Mouse (Mus musculus) midbrain, embryonic 15.5 days (tissue): ENCODE measurements around the gene Ephb1. TPM values are rescaled to one million over a fixed set of nuclear protein-coding genes. Genes with fewer than 3 reads are reported as not detected.

Experiments
- ATAC-seq: fragments of 200-750 bp; cut with Nextera tagmentation; replicated peaks from 2 replicates; pipeline ENCODE4 v1.8.0; 2017; ENCODE audit warnings: moderate TSS enrichment
- H3K27ac ChIP-seq: fragments of 300-500 bp; sonication (generic); 2 replicates; pipeline ENCODE4 v1.5.1; 2015; ENCODE audit warnings: mild to moderate bottlenecking, inconsistent platforms
- H3K27me3 ChIP-seq: fragments of 300-500 bp; sonication (generic); replicated peaks from 2 replicates; pipeline ENCODE4 v1.6.1; 2015; ENCODE audit warnings: inconsistent platforms
- H3K36me3 ChIP-seq: fragments of 300-500 bp; sonication (generic); replicated peaks from 2 replicates; pipeline ENCODE4 v1.6.1; 2015; ENCODE audit warnings: inconsistent platforms
- H3K4me1 ChIP-seq: fragments of 300-500 bp; sonication (generic); 2 replicates; pipeline ENCODE4 v1.6.1; 2015; ENCODE audit warnings: inconsistent platforms
- H3K4me2 ChIP-seq: fragments of 300-500 bp; sonication (generic); 2 replicates; pipeline ENCODE4 v1.6.1; 2015; ENCODE audit warnings: inconsistent platforms, mild to moderate bottlenecking, moderate library complexity
- H3K4me3 ChIP-seq: fragments of 300-500 bp; sonication (generic); 2 replicates; pipeline ENCODE4 v1.5.1; 2015; ENCODE audit warnings: mild to moderate bottlenecking, inconsistent platforms
- H3K9ac ChIP-seq: fragments of 300-500 bp; sonication (generic); 2 replicates; pipeline ENCODE4 v1.6.1; 2015; ENCODE audit warnings: mild to moderate bottlenecking, inconsistent platforms
- H3K9me3 ChIP-seq: fragments of 300-500 bp; sonication (generic); 2 replicates; pipeline ENCODE4 v1.6.1; 2016; ENCODE audit warnings: inconsistent platforms
- WGBS: fragments of 180-500 bp; shearing (Covaris S2); methylation state at CpG from one replicate; pipeline ENCODE4 v1.1.7; 2015; ENCODE audit warnings: mixed read lengths; 5-methylcytosine and 5-hydroxymethylcytosine counted together
- polyA plus RNA-seq: library from polyadenylated mRNA; unstranded; fragments of >200 nt; fragmentation: Nextera tagmentation; extraction: Ambion mirVana; gene quantifications from 2 replicates; pipeline ENCODE4 v1.2.1, GENCODE M21; 2015

The Ephb1 gene
- polyA plus RNA-seq, 1 experiment from 2014 or later, result 90.2 TPM

- Histone ChIP-seq H3K4me3 (no peak overlapping the region), H3K9me3 (no peaks in the 10 kb centered on the region), H3K27ac (peak overlapping the region; percentile 71), H3K4me1 (peaks cover 45% of the 10 kb centered on the region), H3K4me2 (no peak overlapping the region), H3K9ac (no peak overlapping the region), H3K36me3 (no peaks in the 10 kb centered on the region), H3K27me3 (no peaks in the 10 kb centered on the region)
- ATAC-seq, result peak; percentile 96
- WGBS, result 6% methylated on average over 10 of the region's 10 CpGs
Observed at GRCm38 (mm10) chr9:102211296-102212035, 143.0 kb downstream of the Ephb1 start.

- WGBS, result 73% methylated on average over 3 of the region's 3 CpGs
Observed at GRCm38 (mm10) chr9:102205518-102205917, 149.0 kb downstream of the Ephb1 start.

GRCm38 (mm10) chr9:102201867-102202266 lies 152.6 kb downstream of the Ephb1 start:
- H3K36me3 ChIP-seq, result no peaks in the 10 kb centered on the region
- H3K4me3 ChIP-seq, result no peak overlapping the region
- peaks cover 14% of the 10 kb centered on the region for H3K4me1 ChIP-seq
- no peak overlapping the region for H3K27ac ChIP-seq
- no peaks in the 10 kb centered on the region for H3K27me3 ChIP-seq
- 71% methylated on average over 5 of the region's 5 CpGs for WGBS
- no peaks in the 10 kb centered on the region for H3K9me3 ChIP-seq
- no peak overlapping the region for H3K4me2 ChIP-seq
- ATAC-seq, result no peak
- no peak overlapping the region for H3K9ac ChIP-seq

More at GRCm38 (mm10) chr9:102205518-102205917, 149.0 kb downstream of the Ephb1 start:
- no peak overlapping the region for H3K9ac ChIP-seq
- H3K36me3 ChIP-seq, result no peaks in the 10 kb centered on the region
- ATAC-seq, result no peak
- H3K4me1 ChIP-seq, result peaks cover 2% of the 10 kb centered on the region
- no peak overlapping the region for H3K4me2 ChIP-seq
- no peak overlapping the region for H3K4me3 ChIP-seq
- no peak overlapping the region for H3K27ac ChIP-seq
- no peaks in the 10 kb centered on the region for H3K9me3 ChIP-seq
- H3K27me3 ChIP-seq, result no peaks in the 10 kb centered on the region

- Histone ChIP-seq H3K9me3 (no peaks in the 10 kb centered on the region), H3K9ac (no peak overlapping the region), H3K4me1 (peaks cover 35% of the 10 kb centered on the region), H3K4me2 (no peak overlapping the region), H3K27me3 (no peaks in the 10 kb centered on the region), H3K27ac (no peak overlapping the region), H3K4me3 (no peak overlapping the region), H3K36me3 (peaks cover 6% of the 10 kb centered on the region; the same call in 1 of the 2 replicates)
- ATAC-seq, result no peak
- WGBS, result 93% methylated on average over 6 of the region's 6 CpGs
Observed at GRCm38 (mm10) chr9:102196856-102197255, 157.6 kb downstream of the Ephb1 start.

- no peak overlapping the region for H3K4me3 ChIP-seq
- no peak overlapping the region for H3K9ac ChIP-seq
- H3K27ac ChIP-seq, result no peak overlapping the region
- H3K36me3 ChIP-seq, result peaks cover 6% of the 10 kb centered on the region; the same call in 1 of the 2 replicates
- no peaks in the 10 kb centered on the region for H3K9me3 ChIP-seq
- peaks cover 60% of the 10 kb centered on the region for H3K4me1 ChIP-seq
- no peak for ATAC-seq
- WGBS, result 65% methylated on average over 4 of the region's 4 CpGs
- no peak overlapping the region for H3K4me2 ChIP-seq
- no peaks in the 10 kb centered on the region for H3K27me3 ChIP-seq
Observed at GRCm38 (mm10) chr9:102194063-102194462, 160.4 kb downstream of the Ephb1 start.

GRCm38 (mm10) chr9:102192724-102193685 lies 161.5 kb downstream of the Ephb1 start:
- peaks cover 53% of the 10 kb centered on the region for H3K4me1 ChIP-seq
- no peak overlapping the region for H3K4me3 ChIP-seq
- ATAC-seq, result peak; percentile 58
- H3K9me3 ChIP-seq, result no peaks in the 10 kb centered on the region
- H3K4me2 ChIP-seq, result no peak overlapping the region
- peaks cover 6% of the 10 kb centered on the region; the same call in 1 of the 2 replicates for H3K36me3 ChIP-seq
- H3K27me3 ChIP-seq, result no peaks in the 10 kb centered on the region
- H3K27ac ChIP-seq, result peak overlapping the region; percentile 51
- 20% methylated on average over 13 of the region's 13 CpGs for WGBS
- H3K9ac ChIP-seq, result no peak overlapping the region

- Histone ChIP-seq H3K27me3 (no peaks in the 10 kb centered on the region), H3K4me2 (no peak overlapping the region), H3K4me3 (no peak overlapping the region), H3K36me3 (peaks cover 5% of the 10 kb centered on the region; the same call in 1 of the 2 replicates), H3K4me1 (peaks cover 48% of the 10 kb centered on the region), H3K27ac (no peak overlapping the region), H3K9me3 (no peaks in the 10 kb centered on the region), H3K9ac (no peak overlapping the region)
- no peak for ATAC-seq
- 85% methylated on average over 9 of the region's 9 CpGs for WGBS
Observed at GRCm38 (mm10) chr9:102190058-102190457, 164.4 kb downstream of the Ephb1 start.

- 50% methylated on average over 11 of the region's 11 CpGs for WGBS
- H3K4me2 ChIP-seq, result no peak overlapping the region
- H3K4me3 ChIP-seq, result no peak overlapping the region
- ATAC-seq, result no peak
- no peaks in the 10 kb centered on the region for H3K36me3 ChIP-seq
- no peaks in the 10 kb centered on the region for H3K9me3 ChIP-seq
- no peak overlapping the region for H3K27ac ChIP-seq
- no peak overlapping the region for H3K9ac ChIP-seq
- H3K27me3 ChIP-seq, result no peaks in the 10 kb centered on the region
- H3K4me1 ChIP-seq, result peaks cover 48% of the 10 kb centered on the region
Observed at GRCm38 (mm10) chr9:102189406-102189805, 165.1 kb downstream of the Ephb1 start.

- Histone ChIP-seq H3K4me2 (no peak overlapping the region), H3K9me3 (no peaks in the 10 kb centered on the region), H3K27me3 (no peaks in the 10 kb centered on the region), H3K4me3 (no peak overlapping the region), H3K4me1 (peaks cover 28% of the 10 kb centered on the region), H3K27ac (peak overlapping the region; percentile 53), H3K36me3 (no peaks in the 10 kb centered on the region), H3K9ac (no peak overlapping the region)
- ATAC-seq, result no peak
- 66% methylated on average over 22 of the region's 22 CpGs for WGBS
Observed at GRCm38 (mm10) chr9:102183663-102184274, 170.7 kb downstream of the Ephb1 start.

GRCm38 (mm10) chr9:102181810-102182490 lies 172.5 kb downstream of the Ephb1 start:
- H3K4me3 ChIP-seq, result no peak overlapping the region
- peaks cover 35% of the 10 kb centered on the region for H3K4me1 ChIP-seq
- no peaks in the 10 kb centered on the region for H3K9me3 ChIP-seq
- no peak overlapping the region for H3K4me2 ChIP-seq
- no peak overlapping the region for H3K9ac ChIP-seq
- H3K36me3 ChIP-seq, result no peaks in the 10 kb centered on the region
- peak; percentile 54 for ATAC-seq
- H3K27me3 ChIP-seq, result no peaks in the 10 kb centered on the region
- H3K27ac ChIP-seq, result peak overlapping the region; percentile 62
- whole genome bisulfite sequencing, result 27% methylated on average over 10 of the region's 10 CpGs

GRCm38 (mm10) chr9:102181276-102181675 lies 173.2 kb downstream of the Ephb1 start:
- Histone ChIP-seq H3K9me3 (no peaks in the 10 kb centered on the region), H3K27ac (peak overlapping the region; percentile 62), H3K4me2 (no peak overlapping the region), H3K27me3 (no peaks in the 10 kb centered on the region), H3K36me3 (no peaks in the 10 kb centered on the region), H3K4me1 (peaks cover 35% of the 10 kb centered on the region), H3K9ac (no peak overlapping the region), H3K4me3 (no peak overlapping the region)
- peak; percentile 70 for ATAC-seq
- 22% methylated on average over 3 of the region's 3 CpGs for WGBS
